Mouse (Mus musculus) small intestine, adult 2 months (tissue): ENCODE measurements around the gene Cd300ld2.

ENCODE experiments used
- CTCF ChIP-seq: fragments of 200-500 bp; IDR thresholded peaks from 2 replicates; pipeline ENCODE4 v1.5.1; 2012; ENCODE audit warnings: low read depth, mild to moderate bottlenecking, control low read depth, inconsistent platforms, low read length, moderate library complexity, mixed read lengths; ENCODE audit not compliant: insufficient replicate concordance, insufficient read length; ENCODE audit errors: extremely low read depth
- POLR2A ChIP-seq: fragments of 200-500 bp; IDR thresholded peaks from 2 replicates; pipeline ENCODE4 v1.6.1; 2012; ENCODE audit warnings: low read depth, mild to moderate bottlenecking, control low read depth, inconsistent platforms, low read length, moderate library complexity

DNA sequence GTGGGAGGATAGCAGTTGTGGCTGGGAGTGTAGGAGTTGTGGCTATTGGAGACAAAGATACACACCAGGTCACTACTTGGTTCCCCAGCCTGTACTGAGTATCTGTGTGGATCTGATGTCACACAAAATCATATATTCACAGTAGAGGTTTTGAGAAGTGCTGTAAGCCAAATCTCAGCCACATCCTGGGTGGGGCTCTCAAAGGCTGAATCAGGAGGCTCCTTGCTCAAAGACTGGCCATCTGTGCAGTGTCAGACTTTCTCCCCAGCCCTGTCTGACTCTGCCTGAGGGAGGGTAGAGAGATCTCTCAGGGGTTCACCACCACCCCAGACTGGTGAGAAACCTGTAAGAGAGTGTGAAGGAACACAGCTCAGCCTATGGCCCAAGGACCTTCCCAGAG is 38.5 kb upstream of the Cd300ld2 start:
- TF ChIP-seq CTCF: no peak
- no peak for TF ChIP-seq POLR2A
